Mouse (Mus musculus) midbrain, postnatal 0 days (tissue): ENCODE data around the gene Txndc11. TPM values are rescaled to one million over a fixed set of nuclear protein-coding genes. Genes with fewer than 3 reads are reported as not detected.
"Not testable (repeated sequence)": the region's sequence is repeated elsewhere in the genome, so short reads cannot be mapped to it uniquely, and the experiment has no call there.

Experiments
- ATAC-seq: fragments of 200-750 bp; cut with Nextera tagmentation; 2 replicates; pipeline ENCODE4 v1.8.0; 2017; ENCODE audit warnings: moderate number of reproducible peaks, mild to moderate bottlenecking, moderate TSS enrichment, moderate library complexity; ENCODE audit not compliant: low FRiP score
- DNase-seq: peaks from one replicate; pipeline ENCODE4 v3.0.0-alpha.2; 2015; ENCODE audit warnings: low spot score
- H3K27ac ChIP-seq: fragments of 300-500 bp; sonication (generic); 2 replicates; pipeline ENCODE4 v1.5.1; 2014; ENCODE audit warnings: low read depth, mild to moderate bottlenecking, low read length, mixed read lengths
- H3K27me3 ChIP-seq: fragments of 300-500 bp; sonication (generic); 2 replicates; pipeline ENCODE4 v1.6.1; 2014; ENCODE audit warnings: low read length, control low read depth, mixed read lengths; ENCODE audit not compliant: insufficient read depth
- H3K36me3 ChIP-seq: fragments of 300-500 bp; sonication (generic); 2 replicates; pipeline ENCODE4 v1.6.1; 2014; ENCODE audit warnings: low read length, control low read depth, mixed read lengths; ENCODE audit not compliant: insufficient read depth
- H3K4me1 ChIP-seq: fragments of 300-500 bp; sonication (generic); 2 replicates; pipeline ENCODE4 v1.6.1; 2014; ENCODE audit warnings: mild to moderate bottlenecking, control low read depth, antibody characterized with exemption, low read length, mixed read lengths; ENCODE audit not compliant: insufficient read depth
- H3K4me2 ChIP-seq: fragments of 300-500 bp; sonication (generic); 2 replicates; pipeline ENCODE4 v1.6.1; 2014; ENCODE audit warnings: low read depth, mild to moderate bottlenecking, low read length, mixed read lengths; ENCODE audit not compliant: poor library complexity, severe bottlenecking
- H3K4me3 ChIP-seq: fragments of 300-500 bp; sonication (generic); 2 replicates; pipeline ENCODE4 v1.5.1; 2014; ENCODE audit warnings: low read depth, mild to moderate bottlenecking, low read length, moderate library complexity
- H3K9ac ChIP-seq: fragments of 300-500 bp; sonication (generic); replicated peaks from 2 replicates; pipeline ENCODE4 v1.6.1; 2014; ENCODE audit warnings: mild to moderate bottlenecking, low read length, moderate library complexity, mixed read lengths; ENCODE audit not compliant: poor library complexity, severe bottlenecking
- H3K9me3 ChIP-seq: fragments of 300-500 bp; sonication (generic); 2 replicates; pipeline ENCODE4 v1.6.1; 2016; ENCODE audit warnings: low read length, control low read depth
- CTCF ChIP-seq: IDR thresholded peaks from 2 replicates; pipeline ENCODE4 v1.5.1; 2016; ENCODE audit warnings: antibody characterized with exemption, mild to moderate bottlenecking
- WGBS: fragments of 180-500 bp; shearing (Covaris S2); extraction: QIAGEN DNeasy Blood & Tissue Kit; methylation state at CpG from one replicate; pipeline ENCODE4 v1.1.7; 2014; 5-methylcytosine and 5-hydroxymethylcytosine counted together
- polyA plus RNA-seq: library from polyadenylated mRNA; unstranded; fragments of >200 nt; fragmentation: Nextera tagmentation; extraction: Ambion mirVana; gene quantifications from 2 replicates; pipeline ENCODE4 v1.2.1, GENCODE M21; 2015
- total RNA-seq: library from RNA; depleted of rRNA; stranded (reverse); fragments of >200 nt; gene quantifications from 2 replicates; pipeline ENCODE4 v1.2.3, GENCODE M21; 2014

The Txndc11 gene
- total and polyA plus RNA-seq, 2 experiments from 2014 or later, result 30.5 to 48.4 TPM

- H3K9ac ChIP-seq, result no peak overlapping the region
- H3K4me3 ChIP-seq, result no peak overlapping the region
- no peaks in the 10 kb centered on the region for H3K9me3 ChIP-seq
- H3K4me2 ChIP-seq, result no peak overlapping the region
- no peak for ATAC-seq
- no peaks in the 10 kb centered on the region for H3K27me3 ChIP-seq
- H3K27ac ChIP-seq, result no peak overlapping the region
- H3K4me1 ChIP-seq, result no peaks in the 10 kb centered on the region
- no peak for DNase-seq
- TF ChIP-seq CTCF, result peak; percentile 42
- peaks cover 34% of the 10 kb centered on the region for H3K36me3 ChIP-seq
Measured at GRCm38 (mm10) chr16:11154500-11154899, 20.1 kb upstream of the Txndc11 start.

GRCm38 (mm10) chr16:11143706-11144483 is 9.4 kb upstream of the Txndc11 start:
- DNase-seq, H3K27me3 ChIP-seq, ATAC-seq, H3K27ac ChIP-seq, H3K9ac ChIP-seq, H3K4me1 ChIP-seq, H3K4me3 ChIP-seq, H3K9me3 ChIP-seq, H3K4me2 ChIP-seq: not testable (repeated sequence)
- 26% methylated on average over 54 of the region's 56 CpGs for WGBS
- H3K36me3 ChIP-seq, result peaks cover 39% of the 10 kb centered on the region; the same call in 1 of the 2 replicates

GRCm38 (mm10) chr16:11133476-11134347 is 738 bp downstream of the Txndc11 start:
- Histone ChIP-seq H3K4me1 (peaks cover 6% of the 10 kb centered on the region; the same call in 1 of the 2 replicates), H3K36me3 (peaks cover 11% of the 10 kb centered on the region), H3K9ac (peak overlapping the region; percentile 93), H3K27ac (peak overlapping the region; percentile 82), H3K4me2 (peak overlapping the region; percentile 77), H3K4me3 (peak overlapping the region; percentile 81), H3K9me3 (no peaks in the 10 kb centered on the region), H3K27me3 (no peaks in the 10 kb centered on the region)
- 0 out of 2 replicates have a peak, but pooled peaks have one; percentile 1 for ATAC-seq
- WGBS, result under 1% methylated on average over 33 of the region's 34 CpGs
- peak; percentile 8 for DNase-seq
- TF ChIP-seq CTCF, result no peak

DNA sequence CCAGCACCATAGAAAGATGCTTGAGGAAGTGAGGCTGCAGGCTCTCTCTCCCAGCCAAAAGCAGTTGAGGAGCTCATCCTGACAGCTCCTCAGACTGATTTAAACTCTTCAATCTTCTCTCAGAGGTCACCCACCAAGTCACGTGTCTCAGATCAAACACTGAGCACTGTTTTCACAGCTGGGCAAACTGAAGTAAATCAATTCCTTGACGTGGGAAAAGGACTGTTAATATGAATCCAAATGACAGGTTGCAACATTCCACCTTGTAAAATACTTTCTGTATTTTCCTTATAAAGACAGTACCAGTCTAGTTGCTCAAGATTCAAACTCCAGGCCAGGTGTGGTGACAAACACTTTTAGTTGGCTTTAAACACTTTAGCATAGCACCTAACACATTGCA is 1.6 kb downstream of the Txndc11 start:
- peaks cover 6% of the 10 kb centered on the region; the same call in 1 of the 2 replicates for H3K4me1 ChIP-seq
- peak overlapping the region; percentile 93; the same call in 1 of the 2 replicates for H3K9ac ChIP-seq
- peak overlapping the region; percentile 77 for H3K4me2 ChIP-seq
- no peaks in the 10 kb centered on the region for H3K9me3 ChIP-seq
- H3K4me3 ChIP-seq, result peak overlapping the region; percentile 81; the same call in 1 of the 2 replicates
- ATAC-seq, result no peak
- DNase-seq, result no peak
- WGBS, result 21% methylated on average over 2 of the region's 2 CpGs
- TF ChIP-seq CTCF, result no peak
- H3K36me3 ChIP-seq, result peaks cover 17% of the 10 kb centered on the region
- no peak overlapping the region for H3K27ac ChIP-seq
- H3K27me3 ChIP-seq, result no peaks in the 10 kb centered on the region

GRCm38 (mm10) chr16:11128301-11128700 is 6.1 kb downstream of the Txndc11 start:
- Histone ChIP-seq H3K36me3 (peaks cover 16% of the 10 kb centered on the region), H3K4me2 (no peak overlapping the region), H3K27ac (no peak overlapping the region), H3K4me1 (peaks cover 6% of the 10 kb centered on the region; the same call in 1 of the 2 replicates), H3K9ac (no peak overlapping the region), H3K27me3 (no peaks in the 10 kb centered on the region), H3K9me3 (no peaks in the 10 kb centered on the region), H3K4me3 (no peak overlapping the region)
- ATAC-seq (no peak), DNase-seq (no peak)
- 92% methylated on average over 11 of the region's 11 CpGs for WGBS
- TF ChIP-seq CTCF, result no peak
